In the genomic region with DNA sequence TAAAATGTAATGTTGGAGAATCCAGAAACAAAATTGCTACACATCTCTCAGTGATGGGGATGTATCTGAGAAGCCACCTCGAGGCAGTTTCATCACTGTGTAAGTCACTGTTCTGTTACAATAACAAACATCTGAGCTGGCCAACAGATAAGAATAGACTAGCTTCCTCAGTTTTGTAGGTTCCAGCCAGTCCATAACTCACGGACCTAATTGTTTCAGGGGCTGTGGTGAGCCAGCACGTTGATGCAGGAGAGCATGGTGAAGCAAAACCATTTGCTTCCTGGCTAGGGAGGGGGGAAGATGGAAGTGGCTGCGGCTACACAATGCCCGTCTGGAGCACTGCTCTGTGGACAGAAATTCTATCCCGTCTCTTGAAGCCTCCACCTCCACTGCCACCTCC, we compare ENCODE assay signal across 12 mouse cellular contexts. TPM values are rescaled to one million over a fixed set of nuclear protein-coding genes. Genes with fewer than 3 reads are reported as not detected.
DNase-seq lines count a peak whose midpoint lies in the region; ATAC-seq and TF ChIP-seq lines count a peak whose summit lies in the region.
"Had no signal": no experiment of that assay in that cellular context is flagged by ENCODE, and none has a peak within 500 bp of the region (broad histone marks: within the 10 kb centered on the region; RNA-seq: fewer than 3 reads in every experiment).

No protein-coding gene starts in this region.

- no peak for ATAC-seq in heart, embryonic 13.5 days (ENCODE audit: extremely low read depth, insufficient number of reproducible peaks, low FRiP score, low TSS enrichment)
- peak; percentile 41; the same call in 1 of the 2 replicates for ATAC-seq in lung, embryonic 16.5 days (ENCODE audit: low read depth)
- ATAC-seq in kidney, embryonic 14.5 days (ENCODE audit: low FRiP score, low TSS enrichment): 0 out of 2 replicates have a peak, but pooled peaks have one; percentile 35

- H3K36me3 ChIP-seq in heart, embryonic 13.5 days: no peaks in the 10 kb centered on the region
- H3K36me3 ChIP-seq in lung, embryonic 16.5 days (ENCODE audit: control insufficient read depth, insufficient read depth, low read length): no peaks in the 10 kb centered on the region
- no peaks in the 10 kb centered on the region for H3K36me3 ChIP-seq in kidney, embryonic 14.5 days (ENCODE audit: control insufficient read depth, insufficient read depth, low read length)
- H3K36me3 ChIP-seq in myocyte (ENCODE audit: control insufficient read depth, insufficient read depth): no peaks in the 10 kb centered on the region
- H3K36me3 ChIP-seq: hindbrain, embryonic 12.5 days; limb, embryonic 12.5 days had no signal

- H3K4me1 ChIP-seq in heart, embryonic 13.5 days: peaks cover 40% of the 10 kb centered on the region
- H3K4me1 ChIP-seq in lung, embryonic 16.5 days (replicated peaks; ENCODE audit: control insufficient read depth, insufficient read depth, low read length): peaks cover 11% of the 10 kb centered on the region
- peaks cover 11% of the 10 kb centered on the region for H3K4me1 ChIP-seq in kidney, embryonic 14.5 days (ENCODE audit: control insufficient read depth, insufficient read depth, low read length)
- H3K4me1 ChIP-seq: limb, embryonic 12.5 days had no signal

- H3K79me2 ChIP-seq in myocyte (ENCODE audit: control insufficient read depth, insufficient read depth): no peaks in the 10 kb centered on the region

- H3K27ac ChIP-seq in heart, embryonic 13.5 days (replicated peaks): peak overlapping the region; percentile 76; the same call in 1 of the 2 replicates
- H3K27ac ChIP-seq in lung, embryonic 16.5 days (ENCODE audit: low read length): peak overlapping the region; percentile 33
- H3K27ac ChIP-seq in kidney, embryonic 14.5 days (ENCODE audit: low read depth, low read length): no peak overlapping the region
- H3K27ac ChIP-seq: hindbrain, embryonic 12.5 days; limb, embryonic 12.5 days had no signal

- H3ac ChIP-seq in myocyte (ENCODE audit: control insufficient read depth, insufficient read length): no peak overlapping the region

- no peak overlapping the region for H3K9ac ChIP-seq in heart, embryonic 13.5 days
- no peak overlapping the region for H3K9ac ChIP-seq in lung, embryonic 16.5 days (ENCODE audit: low read length)
- no peak overlapping the region for H3K9ac ChIP-seq in kidney, embryonic 14.5 days (ENCODE audit: low read depth, low read length)
- H3K9ac ChIP-seq: hindbrain, embryonic 12.5 days; limb, embryonic 12.5 days had no signal

- H3K4me3 ChIP-seq in heart, embryonic 13.5 days: no peak overlapping the region
- H3K4me3 ChIP-seq in lung, embryonic 16.5 days (ENCODE audit: low read length): no peak overlapping the region
- H3K4me3 ChIP-seq in kidney, embryonic 14.5 days (ENCODE audit: low read length): no peak overlapping the region
- H3K4me3 ChIP-seq in myocyte: no peak overlapping the region
- H3K4me3 ChIP-seq: hindbrain, embryonic 12.5 days; limb, embryonic 12.5 days had no signal

- peak overlapping the region; percentile 20; the same call in 1 of the 2 replicates for H3K4me2 ChIP-seq in heart, embryonic 13.5 days
- H3K4me2 ChIP-seq in lung, embryonic 16.5 days (ENCODE audit: low read depth, low read length): peak overlapping the region; percentile 22; the same call in 1 of the 2 replicates
- H3K4me2 ChIP-seq in kidney, embryonic 14.5 days (replicated peaks; ENCODE audit: low read depth, low read length): no peak overlapping the region
- H3K4me2 ChIP-seq in myocyte (ENCODE audit: low read depth): peak overlapping the region; percentile 68
- H3K4me2 ChIP-seq: hindbrain, embryonic 12.5 days; limb, embryonic 12.5 days had no signal

- WGBS in heart, embryonic 13.5 days: 25% methylated on average over 6 of the region's 6 CpGs
- WGBS in lung, embryonic 16.5 days: 24% methylated on average over 6 of the region's 6 CpGs
- WGBS in kidney, embryonic 14.5 days: 19% methylated on average over 6 of the region's 6 CpGs

- no peak for DNase-seq in heart, adult 8-10 months (ENCODE audit: low spot score)
- DNase-seq in lung, postnatal 4 days: no peak
- no peak for DNase-seq in cerebellum, postnatal 36 days
- no peak for DNase-seq in thymus, postnatal 10 days (ENCODE audit: low spot score in 2 of 2)
- DNase-seq: thymus, postnatal 25 days had no signal

- H3K9me3 ChIP-seq in heart, embryonic 13.5 days: no peaks in the 10 kb centered on the region
- no peaks in the 10 kb centered on the region for H3K9me3 ChIP-seq in lung, embryonic 16.5 days (ENCODE audit: control insufficient read depth, low read length)
- H3K9me3 ChIP-seq in kidney, embryonic 14.5 days (ENCODE audit: control insufficient read depth, low read length): no peaks in the 10 kb centered on the region
- H3K9me3 ChIP-seq: hindbrain, embryonic 12.5 days; limb, embryonic 12.5 days had no signal

- no peaks in the 10 kb centered on the region; the same call in 1 of the 2 replicates for H3K27me3 ChIP-seq in heart, embryonic 13.5 days (replicated peaks)
- no peaks in the 10 kb centered on the region for H3K27me3 ChIP-seq in lung, embryonic 16.5 days (ENCODE audit: control insufficient read depth, insufficient read depth, low read depth, low read length)
- H3K27me3 ChIP-seq in kidney, embryonic 14.5 days (ENCODE audit: control insufficient read depth, insufficient read depth, low read length): no peaks in the 10 kb centered on the region
- H3K27me3 ChIP-seq in myocyte (ENCODE audit: control insufficient read depth, insufficient read depth, insufficient read length): no peaks in the 10 kb centered on the region
- H3K27me3 ChIP-seq: hindbrain, embryonic 12.5 days; limb, embryonic 12.5 days had no signal

- no peak for TF ChIP-seq POLR2A in myocyte (IDR thresholded peaks at IDR 0.05; ENCODE audit: insufficient read length, low read depth)

TF ChIP-seq in myocyte, 11 proteins besides CTCF, POLR2A, EP300 and RAD21:
- no peak for TF ChIP-seq MYOD1 (IDR thresholded peaks at IDR 0.05; ENCODE audit: control insufficient read depth in 1 of 3, insufficient read length in 2 of 3, low read depth in 2 of 3)
- TF ChIP-seq POLR2AphosphoS2 (IDR thresholded peaks at IDR 0.05; ENCODE audit: insufficient read length, low read depth): no peak
- TF ChIP-seq MAX (IDR thresholded peaks at IDR 0.05; ENCODE audit: low read depth): no peak
- no peak for TF ChIP-seq E2F4 (IDR thresholded peaks at IDR 0.05; ENCODE audit: insufficient read depth)
- TF ChIP-seq TCF3 (IDR thresholded peaks at IDR 0.05; ENCODE audit: insufficient read length, low read depth): no peak
- TF ChIP-seq TCF12 (IDR thresholded peaks at IDR 0.05; ENCODE audit: insufficient read depth, poor library complexity, severe bottlenecking): no peak
- no peak for TF ChIP-seq MYOG (IDR thresholded peaks at IDR 0.05; ENCODE audit: control insufficient read depth in 1 of 3, insufficient read depth in 1 of 3, insufficient read length in 2 of 3, low read depth in 2 of 3)
- no peak for TF ChIP-seq USF1 (IDR thresholded peaks at IDR 0.05; ENCODE audit: low read depth)
- TF ChIP-seq CEBPB (IDR thresholded peaks at IDR 0.05; ENCODE audit: insufficient read depth, poor library complexity, severe bottlenecking): no peak
- no peak for TF ChIP-seq SRF (IDR thresholded peaks at IDR 0.05; ENCODE audit: control insufficient read depth, insufficient read length, low read depth)
- no peak for TF ChIP-seq REST (IDR thresholded peaks at IDR 0.05; ENCODE audit: insufficient read depth, insufficient read length)
TF ChIP-seq in myocyte: peak in this region for 0.

RNA-seq across cellular contexts. Expression of a gene that starts 52.8 kb away (rescaled TPM):
- 0.20 TPM in 1 of 2 replicates, not detected in the other for polyA plus RNA-seq in heart, embryonic 13.5 days (2015; fragmentation: Nextera tagmentation; extraction: Ambion mirVana)
- total RNA-seq in heart, adult 8-10 months (2022): not detected
- 2.0 and 2.2 TPM in 2 replicates for polyA plus RNA-seq in lung, embryonic 16.5 days (2015; fragmentation: Nextera tagmentation; extraction: Ambion mirVana)
- polyA plus RNA-seq in kidney, embryonic 14.5 days (2014; fragmentation: Nextera tagmentation; extraction: Ambion mirVana): 0.09 and 0.24 TPM in 2 replicates
- polyA plus RNA-seq in myocyte (2012; fragmentation: generic; extraction: Trizol): not detected
- total RNA-seq: adrenal gland, postnatal 36 days had no signal
- polyA plus RNA-seq: limb, embryonic 12.5 days had no signal
